Mouse (Mus musculus) megakaryocyte, embryonic 14.5 days (primary cell): ENCODE data around the gene Tead2. TPM values are rescaled to one million over a fixed set of nuclear protein-coding genes. Genes with fewer than 3 reads are reported as not detected.
A peak's percentile ranks its signal among the peaks of the same experiment; 100 is the strongest.

Experiments used
- H3K27me3 ChIP-seq: replicated peaks from 2 replicates; pipeline ENCODE3; 2012; ENCODE audit warnings: inconsistent platforms
- H3K36me3 ChIP-seq: replicated peaks from 2 replicates; pipeline ENCODE3; 2012; ENCODE audit warnings: low read length, inconsistent platforms, mixed read lengths
- H3K4me1 ChIP-seq: 2 replicates; pipeline ENCODE4 v1.6.1; 2012; ENCODE audit warnings: inconsistent platforms
- H3K4me3 ChIP-seq: replicated peaks from 2 replicates; pipeline ENCODE3; 2012; ENCODE audit warnings: moderate library complexity, mild to moderate bottlenecking, inconsistent platforms
- H3K9me3 ChIP-seq: 2 replicates; pipeline ENCODE4 v1.6.1; 2012; ENCODE audit warnings: inconsistent platforms
- FLI1 ChIP-seq: IDR thresholded peaks from 2 replicates; pipeline ENCODE4 v1.6.1; 2012; ENCODE audit warnings: low read length, inconsistent platforms, mixed read lengths
- GATA1 ChIP-seq: IDR thresholded peaks from 3 replicates; pipeline ENCODE4 v1.6.1; 2012; ENCODE audit warnings: mixed read lengths, low read length, inconsistent platforms, borderline replicate concordance
- polyA plus RNA-seq: library from polyadenylated mRNA; stranded (reverse); fragments of >175 nt; gene quantifications from 2 replicates; pipeline ENCODE4 v1.2.3, GENCODE M21; 2012; ENCODE audit warnings: low replicate concordance; ENCODE audit not compliant: insufficient read depth

The Tead2 gene
- polyA plus RNA-seq, 1 experiment: not detected

GRCm38 (mm10) chr7:45190186-45190585 lies 25.4 kb upstream of the Tead2 start:
- H3K36me3 ChIP-seq: no peaks in the 10 kb centered on the region
- H3K4me3 ChIP-seq: no peak overlapping the region
- no peaks in the 10 kb centered on the region for H3K9me3 ChIP-seq
- peaks cover 49% of the 10 kb centered on the region for H3K4me1 ChIP-seq
- peaks cover 96% of the 10 kb centered on the region for H3K27me3 ChIP-seq
- no peak for TF ChIP-seq FLI1
- TF ChIP-seq GATA1: no peak

DNA sequence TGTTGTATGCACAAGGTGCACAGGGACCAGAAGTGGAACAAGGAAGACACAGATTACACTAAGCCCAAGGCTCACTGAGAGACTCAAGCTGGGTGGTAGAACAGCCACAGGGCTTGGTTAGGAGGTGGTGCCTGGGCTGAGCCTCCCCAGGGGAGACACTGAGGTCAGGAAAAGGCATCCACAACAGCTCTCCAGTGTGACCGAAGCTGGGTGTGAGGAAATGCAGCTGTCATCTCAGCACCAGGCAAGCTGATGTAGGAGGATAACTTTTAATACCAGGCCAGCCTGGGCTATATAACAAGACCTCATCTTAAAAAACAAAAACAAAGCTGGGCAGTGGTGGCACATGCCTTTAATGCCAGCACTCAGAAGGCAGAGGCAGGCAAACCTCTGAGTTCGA lies 24.4 kb upstream of the Tead2 start:
- Histone ChIP-seq H3K4me1 (peaks cover 57% of the 10 kb centered on the region), H3K36me3 (no peaks in the 10 kb centered on the region), H3K4me3 (no peak overlapping the region), H3K27me3 (peaks cover 96% of the 10 kb centered on the region), H3K9me3 (no peaks in the 10 kb centered on the region)
- TF ChIP-seq FLI1 (no peak), GATA1 (no peak)

DNA sequence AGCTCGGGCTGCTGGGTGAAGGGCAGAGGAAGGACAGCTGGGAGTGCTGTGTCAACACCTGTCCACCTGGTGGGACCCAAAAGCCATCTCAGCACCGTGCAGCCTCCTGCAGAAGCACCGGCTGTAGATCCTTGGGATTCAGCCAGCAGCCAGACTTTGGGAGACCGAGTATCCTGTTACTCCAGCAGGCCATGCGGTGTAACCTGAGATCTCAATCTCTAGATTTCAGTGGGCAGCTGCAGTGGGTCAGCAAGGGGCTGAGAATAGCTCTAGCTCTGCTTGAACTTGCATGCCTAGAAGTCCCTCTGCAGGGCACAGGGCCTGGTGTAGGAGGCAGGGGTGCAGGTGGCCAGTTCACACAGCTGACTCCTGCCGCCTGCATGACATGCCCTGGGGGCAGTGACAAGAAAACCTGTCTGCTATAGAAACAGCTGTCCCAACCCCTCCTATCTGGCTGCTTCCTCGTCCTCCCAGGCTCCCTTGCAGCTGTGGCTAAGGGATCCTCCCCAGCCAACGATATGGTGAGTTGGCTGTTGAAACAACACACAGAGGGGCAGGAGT lies 23.7 kb upstream of the Tead2 start:
- H3K4me1 ChIP-seq: peaks cover 58% of the 10 kb centered on the region
- peaks cover 96% of the 10 kb centered on the region for H3K27me3 ChIP-seq
- no peak for TF ChIP-seq FLI1
- no peak for TF ChIP-seq GATA1
- H3K36me3 ChIP-seq: no peaks in the 10 kb centered on the region
- no peak overlapping the region for H3K4me3 ChIP-seq
- no peaks in the 10 kb centered on the region for H3K9me3 ChIP-seq

DNA sequence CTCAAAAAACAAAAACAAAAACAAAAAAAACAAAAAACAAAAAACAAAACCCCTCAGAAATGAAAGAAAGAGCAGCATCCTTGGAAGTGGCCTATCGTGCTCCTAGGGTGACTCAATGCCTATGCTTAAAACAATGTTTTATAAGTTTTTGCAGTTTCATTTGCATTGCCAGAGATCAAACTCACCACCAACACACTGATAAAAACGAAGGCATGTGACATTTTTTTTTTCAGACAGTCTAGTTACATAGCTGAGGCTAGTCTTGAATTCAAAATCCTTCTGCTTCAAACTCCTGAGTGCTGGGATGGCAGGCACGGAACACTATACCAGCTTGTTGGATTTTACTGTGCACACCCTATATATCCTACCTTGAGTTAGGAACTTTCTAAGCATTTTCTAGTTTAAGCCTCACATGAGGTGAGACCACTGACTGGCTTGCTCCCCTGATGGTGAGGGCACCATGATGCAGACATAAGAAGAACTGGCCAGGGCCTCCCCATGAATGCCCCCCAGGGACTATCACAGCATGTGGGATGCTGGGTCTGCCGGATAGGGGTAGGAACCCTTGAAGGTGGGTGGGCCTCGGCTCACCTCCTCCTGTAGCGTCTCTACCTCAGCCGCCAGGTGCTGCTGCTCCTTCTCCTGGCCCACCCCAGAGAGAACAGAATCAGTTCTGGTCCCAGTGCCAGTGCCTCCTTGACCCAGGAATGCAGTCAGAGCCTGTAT lies 22.8 kb upstream of the Tead2 start:
- TF ChIP-seq FLI1 (no peak), GATA1 (no peak)
- Histone ChIP-seq H3K9me3 (no peaks in the 10 kb centered on the region), H3K4me3 (no peak overlapping the region), H3K27me3 (peaks cover 97% of the 10 kb centered on the region), H3K36me3 (no peaks in the 10 kb centered on the region), H3K4me1 (peaks cover 62% of the 10 kb centered on the region)

GRCm38 (mm10) chr7:45193406-45193805 lies 22.1 kb upstream of the Tead2 start:
- TF ChIP-seq FLI1 (no peak), GATA1 (no peak)
- Histone ChIP-seq H3K36me3 (no peaks in the 10 kb centered on the region), H3K4me3 (no peak overlapping the region), H3K4me1 (peaks cover 69% of the 10 kb centered on the region), H3K9me3 (no peaks in the 10 kb centered on the region), H3K27me3 (peaks cover 93% of the 10 kb centered on the region)

- H3K4me3 ChIP-seq: no peak overlapping the region
- no peaks in the 10 kb centered on the region for H3K9me3 ChIP-seq
- H3K4me1 ChIP-seq: peaks cover 70% of the 10 kb centered on the region
- peaks cover 92% of the 10 kb centered on the region for H3K27me3 ChIP-seq
- H3K36me3 ChIP-seq: no peaks in the 10 kb centered on the region
- TF ChIP-seq FLI1 (no peak), GATA1 (no peak)
Measured at GRCm38 (mm10) chr7:45193871-45194785, 21.4 kb upstream of the Tead2 start.

DNA sequence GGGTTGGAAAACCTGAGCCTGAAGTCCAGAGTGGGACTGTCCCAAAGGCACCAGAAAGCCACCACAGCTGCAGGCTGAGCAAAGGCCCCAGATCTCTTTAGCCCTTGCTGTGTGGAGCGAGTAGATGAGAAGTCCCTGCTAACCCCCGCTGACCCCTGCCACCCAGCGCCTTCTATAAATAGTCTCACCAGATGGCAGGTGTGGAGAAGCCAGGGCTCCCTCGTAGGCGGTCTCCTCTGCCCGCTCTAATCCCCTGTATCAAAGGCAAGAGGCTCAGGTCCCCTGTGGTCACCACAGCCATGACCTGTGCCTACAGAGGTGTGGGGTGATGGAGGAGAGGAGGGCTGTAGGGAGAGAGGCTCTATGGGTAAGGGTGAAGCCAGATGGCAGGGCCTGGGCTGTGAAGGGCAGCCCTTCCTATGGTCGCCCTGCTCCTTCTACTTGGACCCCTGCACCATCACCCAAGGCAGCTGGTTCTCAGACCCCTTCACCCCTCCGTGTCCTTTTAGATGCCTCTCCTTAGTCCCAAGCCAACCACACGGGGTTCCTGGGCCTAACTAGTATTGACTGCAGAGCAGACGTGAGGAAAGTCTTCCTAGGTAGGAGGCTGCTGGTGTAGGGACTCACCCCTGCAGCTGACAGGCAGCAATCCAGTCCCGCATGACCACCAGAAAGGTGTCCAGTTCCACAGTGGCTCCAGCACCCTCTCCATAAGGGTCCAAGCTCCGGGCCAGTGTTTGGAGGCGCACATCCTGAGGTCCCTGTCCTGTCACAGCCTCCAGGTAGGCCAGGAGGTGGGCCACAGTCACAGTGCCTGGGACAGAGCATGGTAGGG lies 20.0 kb upstream of the Tead2 start:
- TF ChIP-seq FLI1 (no peak), GATA1 (no peak)
- Histone ChIP-seq H3K27me3 (peaks cover 91% of the 10 kb centered on the region), H3K9me3 (no peaks in the 10 kb centered on the region), H3K4me1 (peaks cover 62% of the 10 kb centered on the region), H3K36me3 (no peaks in the 10 kb centered on the region), H3K4me3 (no peak overlapping the region)

- no peak for TF ChIP-seq GATA1
- no peak for TF ChIP-seq FLI1
- Histone ChIP-seq H3K9me3 (no peaks in the 10 kb centered on the region), H3K36me3 (no peaks in the 10 kb centered on the region), H3K4me1 (peaks cover 59% of the 10 kb centered on the region), H3K27me3 (peaks cover 91% of the 10 kb centered on the region), H3K4me3 (no peak overlapping the region)
Measured at GRCm38 (mm10) chr7:45196176-45196535, 19.4 kb upstream of the Tead2 start.

- H3K9me3 ChIP-seq: no peaks in the 10 kb centered on the region
- TF ChIP-seq GATA1 (no peak), FLI1 (no peak)
- peak overlapping the region; percentile 74 for H3K4me3 ChIP-seq
- H3K27me3 ChIP-seq: peaks cover 87% of the 10 kb centered on the region
- H3K4me1 ChIP-seq: peaks cover 53% of the 10 kb centered on the region
- H3K36me3 ChIP-seq: no peaks in the 10 kb centered on the region
Measured at GRCm38 (mm10) chr7:45196994-45197393, 18.6 kb upstream of the Tead2 start.

- no peak for TF ChIP-seq FLI1
- no peak for TF ChIP-seq GATA1
- peaks cover 88% of the 10 kb centered on the region for H3K27me3 ChIP-seq
- H3K4me3 ChIP-seq: no peak overlapping the region
- H3K36me3 ChIP-seq: no peaks in the 10 kb centered on the region
- H3K4me1 ChIP-seq: peaks cover 49% of the 10 kb centered on the region
- no peaks in the 10 kb centered on the region for H3K9me3 ChIP-seq
Measured at GRCm38 (mm10) chr7:45198435-45198834, 17.1 kb upstream of the Tead2 start.
